Mouse (Mus musculus) cerebellum, adult 2 months (tissue): ENCODE data around the gene Ttc17. TPM values are rescaled to one million over a fixed set of nuclear protein-coding genes. Genes with fewer than 3 reads are reported as not detected.
A peak's percentile ranks its signal among the peaks of the same experiment; 100 is the strongest.

Experiments used
- DNase-seq, 2 experiments: peaks; one replicate each; pipeline ENCODE4 v3.0.0; 2021
- H3K27ac ChIP-seq: fragments of 200-500 bp; 2 replicates; pipeline ENCODE4 v1.5.1; 2012; ENCODE audit warnings: low read length, control low read depth, inconsistent platforms; ENCODE audit not compliant: insufficient read depth
- H3K27me3 ChIP-seq: fragments of 200-500 bp; 2 replicates; pipeline ENCODE4 v1.6.1; 2012; ENCODE audit warnings: inconsistent platforms, mild to moderate bottlenecking, low read length, moderate library complexity; ENCODE audit not compliant: control insufficient read depth, insufficient read depth
- H3K4me1 ChIP-seq: fragments of 200-500 bp; 2 replicates; pipeline ENCODE4 v1.6.1; 2011; ENCODE audit warnings: low read length; ENCODE audit not compliant: control insufficient read depth, insufficient read depth
- H3K4me3 ChIP-seq: fragments of 200-500 bp; replicated peaks from 2 replicates; pipeline ENCODE3; 2011; ENCODE audit warnings: mild to moderate bottlenecking, low read depth, low read length, control low read depth; ENCODE audit not compliant: insufficient read depth
- CTCF ChIP-seq: fragments of 200-500 bp; IDR thresholded peaks from 2 replicates; pipeline ENCODE4 v1.5.1; 2011; ENCODE audit warnings: low read depth, mild to moderate bottlenecking, control low read depth, low read length, moderate library complexity, borderline replicate concordance; ENCODE audit not compliant: insufficient read depth
- POLR2A ChIP-seq: fragments of 200-500 bp; IDR thresholded peaks from 2 replicates; pipeline ENCODE4 v1.6.1; 2011; ENCODE audit warnings: low read length, control low read depth, borderline replicate concordance; ENCODE audit not compliant: insufficient read depth
- WGBS: fragments of 180-500 bp; shearing (Covaris S2); methylation state at CpG from one replicate; pipeline ENCODE4 v1.1.7; 2018; 5-methylcytosine and 5-hydroxymethylcytosine counted together
- polyA plus RNA-seq: library from polyadenylated mRNA; depleted of rRNA; stranded (reverse); fragments of >200 nt; gene quantifications from 2 replicates; pipeline ENCODE4 v1.2.3, GENCODE M21; 2012; rRNA removed

Ttc17 gene
- 44.6 and 46.1 TPM in 2 replicates for polyA plus RNA-seq

DNA sequence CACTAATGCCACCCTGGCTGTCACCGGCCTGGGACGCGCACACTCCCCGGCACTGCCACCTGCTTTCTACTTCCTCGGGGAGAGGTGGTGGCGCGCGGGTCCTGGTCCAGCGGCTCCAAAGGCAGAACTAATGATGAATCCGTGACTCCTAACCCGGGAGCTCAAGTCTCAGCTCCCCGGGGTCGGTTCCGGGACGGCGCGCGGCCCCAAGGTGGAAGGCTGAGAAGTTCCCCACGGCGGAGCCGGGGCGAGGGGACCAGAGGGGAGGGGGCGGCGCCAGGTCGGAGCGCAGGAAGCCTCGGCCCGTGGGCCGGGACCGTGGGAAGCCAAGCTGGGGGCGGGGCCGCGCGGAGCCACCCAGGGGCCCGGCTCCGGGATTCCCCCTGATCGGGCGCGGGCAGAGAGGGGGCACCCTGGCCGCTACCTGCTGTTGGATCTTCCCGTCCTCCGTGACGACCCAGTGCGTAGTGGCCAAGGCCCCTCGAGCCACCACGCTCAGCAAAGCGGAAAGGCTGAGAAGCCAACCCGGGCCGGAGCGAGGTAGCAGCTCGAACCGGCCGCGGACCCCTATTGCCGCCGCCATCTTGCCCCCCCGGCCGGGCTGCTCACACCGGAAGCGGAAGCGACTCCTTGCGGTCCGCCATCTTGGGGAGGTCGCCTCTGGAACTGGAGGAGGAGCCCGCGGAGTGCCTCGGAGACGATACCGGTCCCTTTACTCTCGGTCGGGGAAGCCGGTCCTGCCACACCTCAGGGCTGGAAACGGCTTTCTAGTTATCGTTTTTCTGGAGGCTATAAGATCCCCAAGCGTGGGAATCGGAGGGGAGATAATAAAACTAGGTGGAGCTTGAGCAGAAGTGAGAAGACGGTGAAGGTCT is at the start of gene Ttc17:
TSS of gene Ttc17 (minus strand) at position 607 of the 875 bp plus-strand sequence.
- Histone ChIP-seq H3K27ac (peak within 1 kb of the TSS; percentile 99), H3K4me1 (no peaks in the 10 kb centered on the region; the same call in 1 of the 2 replicates), H3K27me3 (no peaks in the 10 kb centered on the region), H3K4me3 (peak within 1 kb of the TSS; percentile 100)
- peak; percentile 88 to 89 for DNase-seq
- under 1% methylated on average over 77 of the region's 77 CpGs for WGBS
- peak; percentile 69; the same call in 1 of the 2 replicates for TF ChIP-seq POLR2A
- no peak for TF ChIP-seq CTCF

DNA sequence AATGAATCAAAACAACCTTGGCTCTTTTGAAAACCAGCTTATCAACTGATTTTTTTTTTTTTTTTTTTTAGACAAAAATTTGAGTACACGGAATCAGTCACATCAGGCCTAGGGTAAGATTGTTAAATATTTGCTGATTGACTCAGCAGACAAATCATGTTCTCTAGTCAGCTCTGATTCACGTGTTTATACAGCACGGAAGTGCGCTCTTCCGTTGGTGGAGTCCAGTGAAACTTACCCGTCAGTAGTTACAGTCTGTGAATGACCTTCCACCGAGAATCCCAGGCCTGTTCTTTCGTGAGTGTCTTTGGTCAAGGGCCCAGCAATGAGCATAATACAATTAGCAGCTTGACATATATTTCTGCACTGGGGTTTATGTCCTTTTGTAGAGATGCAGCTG is 43.2 kb upstream of the Ttc17 start:
- Histone ChIP-seq H3K4me1 (no peaks in the 10 kb centered on the region), H3K4me3 (no peak overlapping the region), H3K27ac (no peak overlapping the region), H3K27me3 (no peaks in the 10 kb centered on the region)
- 87% methylated on average over 8 of the region's 8 CpGs for WGBS
- TF ChIP-seq CTCF (no peak), POLR2A (no peak)
- no peak for DNase-seq

DNA sequence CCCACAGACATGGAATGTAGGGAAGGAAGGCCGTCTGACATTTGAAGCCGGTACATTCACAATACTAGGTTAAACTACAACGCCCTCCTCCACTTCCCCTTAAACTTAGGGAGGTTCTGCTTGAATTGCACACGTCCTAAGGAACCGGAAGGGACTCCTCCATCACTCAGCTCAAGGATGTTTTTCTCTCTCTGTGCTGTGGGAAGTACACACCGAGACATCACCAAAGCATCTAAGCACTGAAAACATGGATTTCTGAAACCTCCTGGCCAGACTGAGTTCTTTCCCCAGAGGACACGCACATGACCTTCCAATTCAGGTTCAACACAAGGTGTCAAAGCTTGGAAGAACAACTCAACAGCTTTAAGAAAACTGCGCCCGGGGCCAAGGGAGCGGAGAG is 30.5 kb upstream of the Ttc17 start:
- no peak for DNase-seq

DNA sequence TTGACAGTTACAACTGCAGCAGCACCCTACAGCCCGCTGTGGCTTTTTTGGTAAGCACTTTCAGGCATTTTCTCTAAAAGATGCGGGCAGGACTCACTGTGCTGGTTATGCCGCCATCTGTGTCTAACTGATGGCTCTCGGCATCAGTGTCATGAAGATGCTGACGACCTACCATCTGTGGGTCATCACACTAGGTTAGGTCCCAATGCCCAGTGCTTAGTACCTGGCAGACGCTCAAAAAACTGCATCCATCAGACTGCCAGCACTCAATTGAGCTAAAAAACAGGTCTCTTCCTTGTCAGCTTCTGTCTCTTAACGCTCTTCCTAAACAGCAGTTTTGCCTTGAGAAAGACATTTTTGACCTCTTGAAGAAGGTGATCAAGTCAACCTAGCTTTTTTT is 29.0 kb upstream of the Ttc17 start:
- Histone ChIP-seq H3K4me3 (peak overlapping the region; percentile 9), H3K27ac (peak overlapping the region; percentile 27; the same call in 1 of the 2 replicates), H3K4me1 (peaks cover 12% of the 10 kb centered on the region), H3K27me3 (no peaks in the 10 kb centered on the region)
- 15% methylated on average over 7 of the region's 7 CpGs for WGBS
- TF ChIP-seq CTCF: no peak
- no peak for TF ChIP-seq POLR2A
- DNase-seq: peak; percentile 53 to 68

More for the DNA sequence above, 30.5 kb upstream of the Ttc17 start:
- Histone ChIP-seq H3K27ac (peak overlapping the region; percentile 60; the same call in 1 of the 2 replicates), H3K4me3 (peak overlapping the region; percentile 68), H3K4me1 (peaks cover 12% of the 10 kb centered on the region), H3K27me3 (no peaks in the 10 kb centered on the region)
- TF ChIP-seq POLR2A (no peak), CTCF (no peak)
- WGBS: under 1% methylated on average over 10 of the region's 10 CpGs

DNA sequence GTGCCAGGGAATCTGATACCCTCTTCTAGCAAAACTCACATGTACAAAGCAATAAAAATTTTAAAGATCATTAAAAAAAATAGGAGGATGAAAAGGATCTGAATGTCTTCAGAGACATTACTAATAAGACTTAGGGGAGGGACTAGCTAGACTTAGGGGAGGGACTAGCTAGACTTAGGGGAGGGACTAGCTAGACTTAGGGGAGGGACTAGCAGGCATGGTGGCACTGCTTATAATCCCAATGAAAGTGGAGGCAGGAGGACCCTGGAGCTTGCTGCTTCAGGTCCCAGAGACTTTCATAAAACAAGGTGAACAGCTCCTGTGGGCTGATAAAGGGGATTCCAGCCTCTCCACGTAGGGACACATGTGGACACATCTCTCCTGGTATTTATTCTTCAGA is 28.3 kb upstream of the Ttc17 start:
- H3K27ac ChIP-seq: no peak overlapping the region
- DNase-seq: no peak
- H3K4me1 ChIP-seq: peaks cover 12% of the 10 kb centered on the region
- TF ChIP-seq POLR2A (no peak), CTCF (no peak)
- H3K4me3 ChIP-seq: no peak overlapping the region
- no peaks in the 10 kb centered on the region for H3K27me3 ChIP-seq
- 48% methylated on average over 1 of the region's 1 CpGs for WGBS

DNA sequence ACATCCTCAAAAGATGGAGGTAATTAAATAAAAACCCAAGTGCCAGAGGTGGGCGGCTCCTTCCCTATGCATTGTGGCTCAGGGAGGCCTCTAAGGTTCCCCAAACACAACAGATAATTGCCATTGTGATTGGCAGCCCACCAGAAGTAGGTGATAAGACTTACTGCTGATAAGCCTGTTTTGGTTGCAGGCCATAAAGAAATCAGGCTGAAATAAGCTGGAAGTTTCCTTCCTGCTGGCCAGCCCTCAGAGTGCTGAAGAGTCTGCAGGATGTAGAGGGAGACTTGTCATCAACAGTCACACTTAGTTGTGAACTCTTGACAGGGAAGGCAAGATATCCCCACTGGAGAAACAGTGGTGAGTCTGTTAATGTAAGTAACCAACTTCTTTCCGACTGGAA is 25.7 kb upstream of the Ttc17 start:
- no peak overlapping the region for H3K27ac ChIP-seq
- TF ChIP-seq CTCF (no peak), POLR2A (no peak)
- H3K4me3 ChIP-seq: no peak overlapping the region
- WGBS: 83% methylated on average over 2 of the region's 2 CpGs
- DNase-seq: no peak
- no peaks in the 10 kb centered on the region for H3K27me3 ChIP-seq
- peaks cover 12% of the 10 kb centered on the region for H3K4me1 ChIP-seq

DNA sequence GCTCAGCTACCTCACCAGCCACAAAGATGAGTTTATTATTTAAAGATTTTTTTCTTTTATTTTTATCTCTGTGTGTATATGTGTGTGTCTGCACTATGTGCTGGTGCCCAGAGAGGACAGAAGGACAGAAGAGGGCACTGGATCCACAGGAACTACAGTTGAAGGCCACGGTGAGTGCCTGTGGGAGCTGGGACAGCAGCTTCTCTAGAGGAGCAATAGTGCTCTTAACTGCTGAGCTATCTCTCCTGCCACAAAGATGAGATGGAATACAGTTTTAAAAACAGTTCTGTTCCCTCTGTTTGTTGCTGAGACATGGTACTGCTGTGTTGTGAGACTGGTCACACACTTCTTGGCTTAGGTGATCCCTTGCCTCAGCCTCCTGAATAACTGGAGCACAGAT is 22.0 kb upstream of the Ttc17 start:
- no peak overlapping the region for H3K4me3 ChIP-seq
- TF ChIP-seq CTCF (no peak), POLR2A (no peak)
- no peak for DNase-seq
- H3K4me1 ChIP-seq: no peaks in the 10 kb centered on the region; the same call in 1 of the 2 replicates
- no peaks in the 10 kb centered on the region for H3K27me3 ChIP-seq
- WGBS: 76% methylated on average over 1 of the region's 1 CpGs
- no peak overlapping the region for H3K27ac ChIP-seq

DNA sequence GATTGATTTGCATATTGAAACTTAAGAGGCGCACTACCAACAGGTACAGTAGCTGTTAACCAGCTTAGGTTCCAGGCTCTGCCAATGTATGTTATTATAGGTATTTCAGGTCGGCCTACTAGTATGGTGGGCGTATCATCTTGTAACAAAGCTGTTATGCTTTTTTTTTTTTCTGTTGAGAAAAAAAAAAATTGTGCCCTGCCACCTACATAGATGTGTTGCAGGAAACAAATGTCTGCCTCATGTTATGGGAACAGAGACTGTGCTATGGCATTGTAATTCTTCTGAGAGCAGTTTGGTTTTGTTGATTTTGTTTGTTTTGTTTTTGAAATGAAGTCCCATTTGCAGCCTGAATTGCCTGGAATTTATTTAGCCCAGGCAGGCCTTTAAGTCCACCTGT is 952 bp upstream of the Ttc17 start:
- H3K4me3 ChIP-seq: peak overlapping the region; percentile 100
- no peak for DNase-seq
- 23% methylated on average over 3 of the region's 3 CpGs for WGBS

More for the DNA sequence above, 952 bp upstream of the Ttc17 start:
- no peak overlapping the region for H3K27ac ChIP-seq
- no peaks in the 10 kb centered on the region; the same call in 1 of the 2 replicates for H3K4me1 ChIP-seq
- TF ChIP-seq CTCF (no peak), POLR2A (no peak)
- H3K27me3 ChIP-seq: no peaks in the 10 kb centered on the region
